Mouse (Mus musculus): ENCODE results near the gene Ikzf1. TPM values are rescaled to one million over a fixed set of nuclear protein-coding genes. Genes with fewer than 3 reads are reported as not detected.
A peak's percentile ranks its signal among the peaks of the same experiment; 100 is the strongest.

The Ikzf1 gene
- polyA plus RNA-seq, 1 experiment = 21.9 TPM

DNA sequence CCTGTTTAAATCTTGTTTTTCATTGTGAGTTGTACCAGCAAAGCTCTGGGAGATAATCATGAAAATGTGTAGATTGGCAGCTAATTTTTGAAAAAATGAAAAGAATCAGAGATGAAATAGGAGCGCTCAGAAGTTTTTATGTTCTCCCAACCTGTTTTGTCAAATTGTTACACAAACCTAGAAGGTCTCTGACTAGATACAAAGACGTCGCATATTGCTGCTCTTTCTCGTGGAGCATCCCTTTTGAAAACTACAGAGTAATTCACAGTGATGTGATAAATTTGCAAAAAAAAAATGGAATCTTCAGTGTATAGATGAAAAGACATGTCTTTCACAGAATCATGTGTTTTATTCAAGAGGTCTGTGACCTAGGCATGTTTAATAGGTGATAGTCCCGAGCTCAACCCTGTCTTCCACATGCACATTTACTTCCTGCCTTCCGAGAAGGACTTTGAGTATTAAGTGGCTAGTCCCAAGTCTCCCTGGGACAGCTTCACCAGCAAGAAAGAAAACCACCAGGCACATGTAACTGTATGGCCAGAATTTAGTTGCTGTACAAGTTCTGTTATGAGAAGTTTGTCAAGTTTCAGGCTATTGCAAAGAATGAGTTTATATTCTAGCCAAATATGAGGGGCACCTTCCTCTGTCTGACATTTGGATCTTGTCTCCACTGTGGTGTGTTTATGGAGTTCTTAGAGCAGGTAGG lies 9.8 kb downstream of the Ikzf1 start:
- Histone ChIP-seq H3K36me3 (ENCODE audit: control insufficient read depth, insufficient read depth, low read length) (no peaks in the 10 kb centered on the region), H3K4me3 (ENCODE audit: low read depth, low read length) (no peak overlapping the region), H3K4me1 (ENCODE audit: control insufficient read depth, insufficient read depth, insufficient read length, low read length) (no peaks in the 10 kb centered on the region; the same call in 1 of the 2 replicates), H3K27ac (ENCODE audit: insufficient read depth, low read depth, low read length) (no peak overlapping the region), H3K27me3 (ENCODE audit: control insufficient read depth, insufficient read depth, low read length) (no peaks in the 10 kb centered on the region)
- no peak for TF ChIP-seq CTCF (IDR thresholded peaks at IDR 0.05; ENCODE audit: extremely low read depth, insufficient read length, insufficient replicate concordance, low read depth, low read length)
- TF ChIP-seq POLR2A (IDR thresholded peaks at IDR 0.05; ENCODE audit: low read depth, low read length) = no peak
- 74% methylated on average over 6 of the region's 6 CpGs for WGBS

DNA sequence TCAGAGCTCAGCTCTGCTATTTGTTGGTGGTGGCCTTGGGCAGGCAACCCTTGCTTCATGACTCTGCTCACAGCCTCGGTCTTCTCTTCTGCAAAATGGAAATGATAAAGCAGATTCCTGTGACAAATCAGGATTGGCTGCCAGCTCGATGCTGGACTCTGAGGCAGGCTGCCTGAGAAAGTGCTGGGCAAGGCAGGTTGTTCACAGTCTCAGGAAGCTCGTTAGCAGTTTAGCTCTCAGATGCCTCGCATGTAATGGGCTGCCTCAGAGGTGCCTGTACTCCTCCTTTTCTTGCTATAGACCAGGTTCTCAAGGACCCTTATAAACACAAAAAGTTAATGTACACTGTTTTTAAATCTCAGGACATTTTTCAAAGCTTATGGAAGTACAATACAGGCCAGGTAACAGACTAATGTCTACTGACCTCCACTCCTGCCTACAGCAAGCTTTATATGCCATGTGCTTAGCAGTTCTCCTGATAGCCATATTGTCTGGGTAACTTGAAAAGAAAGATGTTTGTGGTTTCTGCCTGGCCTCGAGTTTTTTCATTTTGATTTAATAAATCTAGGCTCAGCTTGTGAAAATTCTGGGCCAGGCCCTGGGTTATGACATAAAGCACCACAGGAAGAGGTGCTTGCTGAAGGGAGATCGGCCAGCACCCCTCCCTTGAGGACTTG lies 10.5 kb downstream of the Ikzf1 start:
- 0 out of 2 replicates have a peak overlapping the region, but pooled peaks have one; percentile 12 for H3K27ac ChIP-seq (ENCODE audit: insufficient read depth, low read depth, low read length)
- H3K36me3 ChIP-seq (ENCODE audit: control insufficient read depth, insufficient read depth, low read length) = no peaks in the 10 kb centered on the region
- 53% methylated on average over 6 of the region's 6 CpGs for WGBS
- no peaks in the 10 kb centered on the region for H3K27me3 ChIP-seq (ENCODE audit: control insufficient read depth, insufficient read depth, low read length)
- H3K4me3 ChIP-seq (ENCODE audit: low read depth, low read length) = no peak overlapping the region
- TF ChIP-seq CTCF (IDR thresholded peaks at IDR 0.05; ENCODE audit: extremely low read depth, insufficient read length, insufficient replicate concordance, low read depth, low read length) (no peak), POLR2A (IDR thresholded peaks at IDR 0.05; ENCODE audit: low read depth, low read length) (no peak)
- no peaks in the 10 kb centered on the region; the same call in 1 of the 2 replicates for H3K4me1 ChIP-seq (ENCODE audit: control insufficient read depth, insufficient read depth, insufficient read length, low read length)

GRCm38 (mm10) chr11:11695907-11696306 lies 11.1 kb downstream of the Ikzf1 start:
- H3K27ac ChIP-seq (ENCODE audit: insufficient read depth, low read depth, low read length) = no peak overlapping the region
- no peaks in the 10 kb centered on the region for H3K27me3 ChIP-seq (ENCODE audit: control insufficient read depth, insufficient read depth, low read length)
- WGBS = 64% methylated on average over 4 of the region's 4 CpGs
- H3K4me1 ChIP-seq (ENCODE audit: control insufficient read depth, insufficient read depth, insufficient read length, low read length) = no peaks in the 10 kb centered on the region; the same call in 1 of the 2 replicates
- no peak overlapping the region for H3K4me3 ChIP-seq (ENCODE audit: low read depth, low read length)
- H3K36me3 ChIP-seq (ENCODE audit: control insufficient read depth, insufficient read depth, low read length) = no peaks in the 10 kb centered on the region
- TF ChIP-seq POLR2A (IDR thresholded peaks at IDR 0.05; ENCODE audit: low read depth, low read length) (no peak), CTCF (IDR thresholded peaks at IDR 0.05; ENCODE audit: extremely low read depth, insufficient read length, insufficient replicate concordance, low read depth, low read length) (no peak)

DNA sequence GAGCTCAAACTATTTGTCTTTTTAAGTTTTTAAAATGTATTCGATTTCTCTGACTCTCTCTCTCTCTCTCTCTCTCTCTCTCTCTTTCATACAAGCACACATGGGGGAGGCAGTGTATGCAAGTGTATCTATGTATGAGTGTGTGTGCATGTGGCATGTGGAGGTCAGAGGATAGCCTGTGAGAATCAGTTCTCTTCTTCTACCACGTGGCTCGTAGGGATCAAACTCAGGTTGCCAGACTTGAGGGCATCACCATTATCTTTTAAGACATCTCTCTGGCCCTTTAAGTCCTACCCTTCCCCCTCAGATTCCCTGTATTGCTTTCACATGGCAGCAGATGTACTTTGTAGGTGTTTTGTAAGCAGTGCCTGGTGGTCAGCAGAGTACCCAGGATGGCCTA lies 12.0 kb downstream of the Ikzf1 start:
- Histone ChIP-seq H3K36me3 (ENCODE audit: control insufficient read depth, insufficient read depth, low read length) (no peaks in the 10 kb centered on the region), H3K4me3 (ENCODE audit: low read depth, low read length) (no peak overlapping the region), H3K4me1 (ENCODE audit: control insufficient read depth, insufficient read depth, insufficient read length, low read length) (no peaks in the 10 kb centered on the region; the same call in 1 of the 2 replicates), H3K27me3 (ENCODE audit: control insufficient read depth, insufficient read depth, low read length) (no peaks in the 10 kb centered on the region), H3K27ac (ENCODE audit: insufficient read depth, low read depth, low read length) (peak overlapping the region; percentile 37; the same call in 1 of the 2 replicates)
- 81% methylated on average over 3 of the region's 3 CpGs for WGBS
- TF ChIP-seq POLR2A (IDR thresholded peaks at IDR 0.05; ENCODE audit: low read depth, low read length) (no peak), CTCF (IDR thresholded peaks at IDR 0.05; ENCODE audit: extremely low read depth, insufficient read length, insufficient replicate concordance, low read depth, low read length) (no peak)

DNA sequence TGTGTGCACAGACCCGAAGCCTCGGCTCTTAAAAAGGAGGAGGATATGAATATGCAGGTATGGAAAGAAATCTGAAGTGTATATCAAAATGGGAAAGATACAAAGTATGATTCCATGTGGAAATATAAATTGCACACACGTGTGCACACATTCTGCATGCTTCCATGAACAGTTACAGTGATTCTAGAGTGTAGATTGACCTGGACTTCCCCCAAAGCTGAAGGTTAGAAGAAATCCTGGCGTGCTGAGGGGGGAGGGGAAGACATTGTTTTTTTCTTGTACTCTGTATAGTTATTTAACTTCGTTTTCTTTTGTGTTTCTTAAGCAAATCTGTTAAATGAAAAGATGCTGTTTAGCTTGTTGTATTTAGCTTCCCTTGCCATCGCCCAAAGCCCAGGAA lies 16.6 kb downstream of the Ikzf1 start:
- TF ChIP-seq POLR2A (IDR thresholded peaks at IDR 0.05; ENCODE audit: low read depth, low read length) (no peak), CTCF (IDR thresholded peaks at IDR 0.05; ENCODE audit: extremely low read depth, insufficient read length, insufficient replicate concordance, low read depth, low read length) (no peak)
- 62% methylated on average over 6 of the region's 6 CpGs for WGBS
- no peaks in the 10 kb centered on the region for H3K36me3 ChIP-seq (ENCODE audit: control insufficient read depth, insufficient read depth, low read length)

GRCm38 (mm10) chr11:11703776-11704175 lies 19.0 kb downstream of the Ikzf1 start:
- Histone ChIP-seq H3K27me3 (ENCODE audit: control insufficient read depth, insufficient read depth, low read length) (no peaks in the 10 kb centered on the region), H3K4me3 (ENCODE audit: low read depth, low read length) (no peak overlapping the region), H3K4me1 (ENCODE audit: control insufficient read depth, insufficient read depth, insufficient read length, low read length) (no peaks in the 10 kb centered on the region), H3K36me3 (ENCODE audit: control insufficient read depth, insufficient read depth, low read length) (no peaks in the 10 kb centered on the region), H3K27ac (ENCODE audit: insufficient read depth, low read depth, low read length) (no peak overlapping the region)
- no peak for TF ChIP-seq POLR2A (IDR thresholded peaks at IDR 0.05; ENCODE audit: low read depth, low read length)
- TF ChIP-seq CTCF (IDR thresholded peaks at IDR 0.05; ENCODE audit: extremely low read depth, insufficient read length, insufficient replicate concordance, low read depth, low read length) = no peak

More for the DNA sequence above, 16.6 kb downstream of the Ikzf1 start:
- Histone ChIP-seq H3K4me1 (ENCODE audit: control insufficient read depth, insufficient read depth, insufficient read length, low read length) (no peaks in the 10 kb centered on the region), H3K27me3 (ENCODE audit: control insufficient read depth, insufficient read depth, low read length) (no peaks in the 10 kb centered on the region), H3K27ac (ENCODE audit: insufficient read depth, low read depth, low read length) (no peak overlapping the region), H3K4me3 (ENCODE audit: low read depth, low read length) (no peak overlapping the region)

- Histone ChIP-seq H3K27me3 (ENCODE audit: control insufficient read depth, insufficient read depth, low read length) (no peaks in the 10 kb centered on the region), H3K27ac (ENCODE audit: insufficient read depth, low read depth, low read length) (no peak overlapping the region), H3K36me3 (ENCODE audit: control insufficient read depth, insufficient read depth, low read length) (no peaks in the 10 kb centered on the region), H3K4me1 (ENCODE audit: control insufficient read depth, insufficient read depth, insufficient read length, low read length) (0 out of 2 replicates have a peak, but pooled peaks cover 1% of the 10 kb centered on the region), H3K4me3 (ENCODE audit: low read depth, low read length) (no peak overlapping the region)
- WGBS = 84% methylated on average over 9 of the region's 9 CpGs
- no peak for TF ChIP-seq POLR2A (IDR thresholded peaks at IDR 0.05; ENCODE audit: low read depth, low read length)
- no peak for TF ChIP-seq CTCF (IDR thresholded peaks at IDR 0.05; ENCODE audit: extremely low read depth, insufficient read length, insufficient replicate concordance, low read depth, low read length)
Observed at GRCm38 (mm10) chr11:11708154-11708719, 23.4 kb downstream of the Ikzf1 start.

Measured in small intestine, adult 2 months (tissue).